Mouse (Mus musculus): ENCODE data around the gene Fat1. TPM values are rescaled to one million over a fixed set of nuclear protein-coding genes. Genes with fewer than 3 reads are reported as not detected.

Fat1 gene
- total RNA-seq, 2 experiments from 2014 or later, result 28.8 to 40.0 TPM

DNA sequence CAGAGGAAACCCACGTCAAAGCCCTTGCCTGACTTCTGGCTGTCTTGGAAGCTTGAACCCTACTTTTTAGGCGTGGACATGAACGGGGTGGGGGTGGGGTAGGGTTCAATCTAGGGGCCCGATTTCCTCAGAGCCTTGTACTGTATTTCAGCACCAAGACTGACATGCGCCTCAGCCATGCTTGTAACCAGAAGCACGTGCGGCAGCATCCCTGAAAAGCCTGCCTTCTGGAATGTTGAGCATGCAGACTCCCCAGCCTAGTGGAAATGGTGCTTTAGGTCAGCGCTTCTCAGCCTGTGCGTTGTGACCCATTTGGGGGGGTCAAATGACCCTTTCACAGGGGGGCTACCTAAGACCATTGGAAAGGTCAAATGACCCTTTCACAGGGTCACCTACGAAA, 25.2 kb downstream of the Fat1 start:
- intact Hi-C loops (cut with DNase I), result no loop called here
- no peak for DNase-seq (ENCODE audit: low spot score in 2 of 2)

DNA sequence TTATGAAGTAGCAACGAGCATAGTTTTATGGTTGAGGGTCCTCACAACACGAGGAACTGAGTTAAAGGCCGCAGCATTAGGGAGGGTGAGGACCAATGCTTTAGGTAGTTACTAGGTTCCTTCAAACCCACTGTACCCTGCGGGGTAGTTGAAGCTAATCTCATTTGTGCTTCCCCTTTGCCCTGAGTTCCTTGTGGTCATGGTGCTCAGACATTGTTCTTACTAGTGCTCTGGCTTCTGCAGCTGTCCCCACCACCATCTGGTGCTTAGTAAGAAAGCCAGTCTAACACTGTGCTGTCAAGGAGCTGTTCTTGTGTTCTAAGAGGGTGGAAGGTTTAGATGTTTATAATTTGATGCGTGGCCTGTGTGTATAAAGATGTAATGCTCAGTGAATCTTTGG, 25.7 kb downstream of the Fat1 start:
- intact Hi-C loops (cut with DNase I), result no loop called here

DNA sequence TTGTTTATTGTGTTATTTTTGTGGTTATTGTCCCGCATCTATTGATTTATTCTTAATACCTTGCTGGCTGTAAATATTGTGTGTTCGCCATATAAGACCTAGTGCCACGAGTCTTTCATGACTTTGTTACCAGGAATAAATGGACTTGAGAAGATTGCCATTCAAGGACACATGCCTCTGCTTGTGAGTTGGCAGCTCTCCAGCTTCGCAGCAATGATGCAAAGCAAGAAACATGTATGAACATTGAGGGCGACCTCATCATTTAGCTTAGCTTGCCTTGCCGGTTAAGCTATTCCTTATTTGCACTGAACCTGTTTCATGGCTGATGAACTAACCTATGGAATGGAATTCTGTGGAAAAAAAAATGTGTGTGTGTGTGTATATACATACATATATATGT, 26.2 kb downstream of the Fat1 start:
- intact Hi-C loops (cut with DNase I), result no loop called here

More for the DNA sequence above, 25.7 kb downstream of the Fat1 start:
- no peak for DNase-seq (ENCODE audit: low spot score in 2 of 2)

DNA sequence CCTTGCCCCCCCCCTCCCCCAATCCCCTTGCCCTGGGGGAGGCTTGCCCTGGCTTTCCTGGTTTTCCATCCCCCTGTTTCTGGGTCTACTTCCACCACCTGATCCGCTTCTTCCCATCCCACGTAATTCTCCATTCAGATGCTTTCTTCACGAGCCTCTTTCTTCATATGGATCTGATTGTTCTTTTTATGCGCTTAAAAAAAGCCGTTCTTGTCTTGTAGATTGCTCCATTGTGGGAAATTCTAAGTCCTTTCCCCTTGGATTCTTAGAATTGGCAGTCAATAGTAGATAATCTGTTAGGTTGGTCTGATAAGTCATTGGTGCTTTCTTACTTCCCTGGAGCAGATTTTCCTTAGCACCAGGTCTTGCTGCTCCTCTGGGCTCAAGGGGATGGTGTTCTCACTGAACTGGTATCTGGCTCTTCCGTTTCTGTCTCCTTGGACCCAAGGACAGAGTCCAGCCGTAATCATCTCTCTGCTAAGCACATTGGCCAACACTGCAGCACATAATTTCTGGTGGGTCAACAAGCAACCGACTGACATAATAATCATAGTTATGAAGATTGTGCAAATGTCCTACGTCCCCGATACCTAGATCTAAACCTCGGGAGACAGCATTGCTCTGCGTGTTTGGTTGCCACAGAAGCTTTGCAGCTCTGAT, 27.5 kb downstream of the Fat1 start:
- no peak for DNase-seq (ENCODE audit: low spot score in 2 of 2)
- intact Hi-C loops (cut with DNase I), result no loop called here

More for the DNA sequence above, 26.2 kb downstream of the Fat1 start:
- DNase-seq (ENCODE audit: low spot score in 2 of 2), result no peak

DNA sequence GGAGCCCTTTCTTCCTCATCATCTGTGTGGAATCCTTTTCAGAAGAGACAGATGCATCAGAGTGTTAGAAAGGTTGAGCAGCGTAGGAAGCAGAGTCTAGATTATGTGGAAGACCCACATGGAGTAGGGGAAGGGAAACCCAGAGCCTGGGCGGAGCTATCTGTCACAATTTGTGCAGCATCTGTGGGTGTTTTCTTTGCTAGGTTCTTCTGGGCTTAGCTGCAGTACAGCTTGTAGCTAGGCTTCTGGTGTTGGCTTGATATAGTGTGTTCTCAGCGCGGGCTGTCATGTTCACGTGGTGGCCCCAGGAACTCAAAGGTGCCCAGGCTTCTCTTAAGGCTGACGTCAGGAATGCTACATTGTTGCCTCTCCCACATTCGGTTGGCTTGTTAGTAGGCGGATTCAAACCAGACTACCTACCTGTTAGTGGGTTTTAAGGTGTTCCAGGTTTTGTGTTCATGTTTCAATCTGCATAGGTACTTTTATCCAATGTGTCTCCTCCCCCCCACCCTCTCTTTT, 32.3 kb downstream of the Fat1 start:
- intact Hi-C loops (cut with DNase I), result no loop called here
- no peak for DNase-seq (ENCODE audit: low spot score in 2 of 2)

DNA sequence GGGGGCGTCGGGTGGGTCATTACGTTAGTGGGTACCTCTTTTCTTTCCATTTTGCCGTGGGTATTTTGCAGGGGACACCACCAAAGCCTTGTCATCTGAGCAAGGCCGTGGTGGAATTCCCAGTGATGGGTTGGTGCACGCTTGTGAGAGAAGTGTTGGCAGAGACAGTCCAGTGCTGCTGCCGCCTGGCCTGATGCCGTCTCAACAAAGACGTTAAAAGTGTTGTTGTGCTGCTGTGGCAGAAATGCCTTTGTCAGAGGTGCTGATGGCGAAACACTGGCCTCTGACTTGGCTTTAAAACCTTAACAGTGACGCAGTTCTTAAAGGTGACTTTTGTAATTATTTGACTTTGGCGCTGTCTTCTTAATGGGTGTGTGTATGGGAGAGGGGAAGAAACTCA, 34.8 kb downstream of the Fat1 start:
- DNase-seq (ENCODE audit: low spot score in 2 of 2), result no peak
- intact Hi-C loops (cut with DNase I), result no loop called here

DNA sequence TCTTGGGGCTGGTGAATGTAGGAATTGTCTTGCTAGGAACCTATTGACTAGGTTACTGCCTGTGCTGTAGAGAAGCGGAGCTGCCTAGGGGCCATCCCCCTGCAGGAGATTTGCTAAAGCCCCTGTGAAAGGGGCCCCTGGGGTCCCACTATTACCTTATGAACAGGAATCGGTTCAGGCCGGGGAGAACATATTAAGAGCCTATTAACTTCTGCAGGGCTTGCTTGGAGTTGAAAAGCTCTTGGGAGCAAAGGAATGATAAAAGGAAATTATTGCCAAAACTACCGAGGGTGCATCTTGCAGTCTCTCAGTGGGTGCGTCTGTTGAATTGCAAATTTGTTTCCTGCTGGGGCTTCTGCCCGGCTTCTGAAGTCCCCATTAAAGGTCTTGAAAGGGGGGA, 36.1 kb downstream of the Fat1 start:
- DNase-seq (ENCODE audit: low spot score in 2 of 2), result no peak
- intact Hi-C loops (cut with DNase I), result no loop called here

DNA sequence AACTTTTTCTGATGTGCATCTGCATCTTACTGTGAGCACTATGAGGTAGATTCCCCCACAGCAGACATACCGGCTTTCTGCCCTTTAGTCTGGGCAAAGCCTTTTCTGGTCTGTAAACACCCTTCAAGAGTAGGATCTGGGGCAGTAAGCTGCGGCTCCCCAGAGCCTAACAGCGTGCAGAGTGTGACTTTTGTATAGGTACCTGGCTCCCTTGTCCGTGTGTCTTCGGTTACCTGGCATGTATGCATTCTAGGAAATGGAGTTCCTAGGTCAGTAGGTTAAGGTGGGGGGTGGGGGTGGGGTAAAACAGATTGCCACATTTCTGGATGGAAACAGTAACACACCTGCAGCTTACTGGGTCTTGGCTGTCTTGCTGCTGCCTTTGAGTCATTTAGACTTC, 36.7 kb downstream of the Fat1 start:
- DNase-seq (ENCODE audit: low spot score in 2 of 2), result no peak
- intact Hi-C loops (cut with DNase I), result no loop called here

DNA sequence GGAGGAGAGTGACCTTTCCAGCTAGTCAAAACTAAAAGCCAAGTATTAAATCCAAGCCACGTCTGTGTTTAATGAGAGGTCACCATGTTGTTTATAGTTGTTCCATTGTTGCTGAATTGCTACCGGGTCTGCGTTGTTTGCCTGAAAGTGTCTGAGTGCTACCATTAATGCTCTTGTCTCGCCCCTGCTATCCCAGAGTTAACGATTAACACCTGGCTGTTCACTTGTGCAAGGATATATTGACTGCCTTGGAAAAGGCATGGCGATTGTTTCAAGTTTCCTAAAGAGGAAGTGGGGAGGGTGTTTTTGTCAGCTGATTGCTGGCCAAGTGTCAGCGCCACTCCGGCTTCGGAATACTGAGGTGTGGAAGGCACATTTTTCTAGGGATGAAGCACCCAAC, 39.9 kb downstream of the Fat1 start:
- no peak for DNase-seq (ENCODE audit: low spot score in 2 of 2)
- intact Hi-C loops (cut with DNase I), result no loop called here

DNA sequence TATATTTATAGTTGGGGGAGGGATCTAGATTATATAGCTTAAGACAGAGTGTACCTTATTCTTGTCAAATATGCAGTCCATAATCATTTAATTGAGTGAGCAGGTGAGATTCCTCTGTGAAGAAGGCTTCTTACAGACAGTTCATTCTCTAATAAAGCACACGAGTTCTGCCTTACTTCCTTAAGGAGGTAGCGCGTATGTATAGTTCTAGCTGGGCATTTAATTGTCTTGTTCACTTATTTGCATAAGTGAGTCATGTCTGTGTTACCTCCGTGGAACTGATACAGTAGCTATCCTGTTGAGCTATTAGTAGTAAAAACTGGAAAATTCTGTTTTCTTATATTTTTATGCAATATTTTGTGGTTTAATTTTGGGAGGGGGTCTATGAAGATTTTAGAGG, 40.4 kb downstream of the Fat1 start:
- intact Hi-C loops (cut with DNase I), result no loop called here
- DNase-seq (ENCODE audit: low spot score in 2 of 2), result no peak

DNA sequence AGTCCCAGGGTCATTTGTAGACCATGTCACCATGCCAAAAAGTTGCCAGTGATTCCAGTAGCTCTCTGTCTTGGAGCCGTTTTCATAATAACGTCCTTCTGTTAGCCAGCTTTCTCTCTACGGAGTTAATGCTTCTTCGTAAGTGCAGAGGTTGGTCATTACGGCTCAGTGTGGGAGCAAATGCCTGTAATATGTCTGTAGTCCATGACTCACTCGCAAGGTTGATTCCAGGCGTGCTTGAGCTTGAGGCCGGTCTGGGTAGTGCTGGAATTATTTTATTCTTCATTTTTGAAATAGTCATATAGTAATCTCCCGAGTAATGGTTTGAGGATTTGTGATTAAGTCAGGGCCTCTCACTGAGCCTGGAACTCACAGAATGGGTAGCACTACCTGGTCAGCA, 43.4 kb downstream of the Fat1 start:
- intact Hi-C loops (cut with DNase I), result no loop called here

DNA sequence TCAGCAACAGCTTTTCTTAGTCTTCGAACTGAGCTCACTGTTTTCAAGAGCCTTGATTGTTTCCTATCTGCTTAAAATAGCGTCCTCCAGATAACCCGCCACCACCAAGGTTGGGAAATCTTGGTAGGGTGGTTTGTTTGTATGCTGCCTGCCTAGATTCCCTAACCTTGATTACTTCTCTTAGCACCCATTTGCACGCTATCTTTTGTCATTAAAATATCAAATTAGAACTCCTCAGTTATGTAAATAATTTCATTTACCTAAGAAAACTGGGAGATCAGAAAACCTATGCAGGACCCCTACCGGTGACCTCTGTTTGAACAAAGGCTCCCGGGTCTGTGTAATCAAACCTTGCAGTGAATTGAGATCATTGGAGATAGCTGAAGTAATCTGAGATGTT, 44.0 kb downstream of the Fat1 start:
- intact Hi-C loops (cut with DNase I), result no loop called here
- DNase-seq (ENCODE audit: low spot score in 2 of 2), result no peak

More for the DNA sequence above, 43.4 kb downstream of the Fat1 start:
- no peak for DNase-seq (ENCODE audit: low spot score in 2 of 2)

DNA sequence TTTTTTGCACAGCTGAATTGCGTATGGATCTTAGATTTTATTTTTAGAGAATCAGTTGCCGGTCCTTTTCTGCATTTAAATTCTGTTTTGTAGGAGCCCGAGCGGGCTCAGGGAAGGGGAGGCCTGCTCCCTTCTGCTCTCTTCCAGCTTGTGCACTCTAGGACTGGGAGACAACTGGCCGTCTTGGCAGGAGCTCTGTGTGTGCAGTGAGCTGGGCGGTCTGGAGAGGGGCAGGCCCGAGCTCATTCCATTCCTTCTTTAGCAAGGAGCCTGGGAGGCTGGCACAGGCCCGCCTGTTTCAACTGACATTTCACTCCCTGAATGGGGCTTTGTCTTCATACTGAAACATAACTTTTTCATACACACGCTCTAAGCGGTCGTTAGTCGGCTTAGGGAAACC, 44.8 kb downstream of the Fat1 start:
- intact Hi-C loops (cut with DNase I), result loop anchor here (5.0 kb wide), 1 partner anchor 43 kb away; the partner anchor contains the start of gene Fat1
- peak; percentile 23 to 24 for DNase-seq (ENCODE audit: low spot score in 2 of 2)

DNA sequence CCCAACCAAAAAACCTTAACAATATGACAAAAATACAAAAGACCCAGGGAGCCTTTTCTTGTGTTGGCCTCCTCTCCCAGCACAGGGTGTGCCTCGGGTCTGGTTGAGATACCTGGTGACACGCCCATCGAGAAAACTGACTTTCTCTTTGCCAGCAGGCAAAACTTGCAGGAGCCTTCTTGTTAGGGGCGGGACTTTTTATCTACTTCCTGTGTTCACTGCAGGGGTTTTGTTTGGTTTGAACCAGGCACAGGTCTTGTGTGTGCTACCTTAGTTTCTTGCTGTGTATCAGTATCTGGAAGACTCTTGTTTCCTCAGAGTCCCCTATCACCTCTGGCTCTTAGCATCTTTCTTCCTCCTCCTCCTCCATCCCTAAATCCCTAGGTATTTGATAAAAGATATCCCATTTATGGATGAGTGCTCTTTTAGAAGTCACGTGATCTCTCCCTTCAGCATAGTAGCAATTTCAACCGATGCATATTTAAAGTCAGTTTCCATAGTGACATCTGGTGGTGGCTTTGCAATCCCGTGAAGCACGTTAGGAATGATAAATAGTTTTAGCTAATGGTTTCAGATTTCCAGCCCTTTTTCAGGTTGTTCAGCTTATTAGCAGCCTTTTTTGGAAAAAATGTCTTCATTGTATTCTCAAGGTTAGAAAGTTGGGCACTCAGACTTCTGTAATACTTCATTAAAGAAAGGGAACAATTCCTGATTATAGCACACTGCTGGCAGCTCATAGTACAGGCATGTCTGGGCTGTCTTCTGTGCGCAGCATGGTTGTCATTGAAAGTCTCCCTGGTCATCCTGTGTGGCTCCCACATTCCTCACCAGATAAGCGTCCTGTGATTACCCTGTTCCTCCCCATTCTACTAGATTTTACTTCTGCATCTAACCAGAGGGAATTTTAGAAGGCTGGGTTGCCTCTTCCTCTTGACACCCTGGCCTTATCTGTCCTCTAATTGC, 50.4 kb downstream of the Fat1 start:
- intact Hi-C loops (cut with DNase I), result no loop called here

DNA sequence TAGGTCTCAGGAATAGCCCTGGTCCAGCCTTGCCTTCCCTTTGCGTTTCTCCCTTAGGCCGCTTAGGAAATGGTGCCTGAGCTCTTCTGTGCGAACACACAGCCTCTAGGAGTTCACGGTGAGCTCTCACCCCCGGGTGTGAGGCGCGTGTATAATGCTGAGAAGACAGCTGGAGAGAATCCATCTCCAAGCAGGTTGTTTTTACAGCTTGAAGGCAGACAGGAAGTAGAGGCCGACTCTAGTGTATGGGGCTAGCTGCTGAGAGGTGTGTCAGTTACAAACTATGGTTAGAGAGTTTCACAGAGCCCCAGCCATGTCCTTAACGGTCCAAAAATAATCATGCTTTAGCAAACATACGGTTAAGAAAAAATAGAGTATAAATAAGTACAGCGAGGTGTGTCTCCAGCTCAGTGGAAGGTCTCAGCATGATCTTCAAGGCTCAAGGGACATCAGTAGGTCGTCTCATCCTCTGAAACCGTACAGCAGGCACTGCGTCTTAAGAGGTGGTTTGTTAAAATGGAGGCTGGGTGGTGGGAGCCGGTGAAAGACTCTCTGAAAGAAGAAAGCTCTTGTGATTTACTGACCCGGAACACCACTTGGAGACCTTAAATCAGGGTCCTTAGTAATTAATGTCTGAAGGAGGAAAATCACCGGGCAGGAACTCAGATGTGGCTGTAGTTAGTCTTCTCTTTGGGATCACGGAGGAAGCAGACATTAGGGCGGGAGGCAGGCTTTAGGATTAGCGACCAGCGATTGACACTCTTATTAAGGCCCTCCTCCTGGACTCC, 56.6 kb downstream of the Fat1 start:
- no peak for DNase-seq (ENCODE audit: low spot score in 2 of 2)
- intact Hi-C loops (cut with DNase I), result no loop called here

More for the DNA sequence above, 50.4 kb downstream of the Fat1 start:
- no peak for DNase-seq (ENCODE audit: low spot score in 2 of 2)

DNA sequence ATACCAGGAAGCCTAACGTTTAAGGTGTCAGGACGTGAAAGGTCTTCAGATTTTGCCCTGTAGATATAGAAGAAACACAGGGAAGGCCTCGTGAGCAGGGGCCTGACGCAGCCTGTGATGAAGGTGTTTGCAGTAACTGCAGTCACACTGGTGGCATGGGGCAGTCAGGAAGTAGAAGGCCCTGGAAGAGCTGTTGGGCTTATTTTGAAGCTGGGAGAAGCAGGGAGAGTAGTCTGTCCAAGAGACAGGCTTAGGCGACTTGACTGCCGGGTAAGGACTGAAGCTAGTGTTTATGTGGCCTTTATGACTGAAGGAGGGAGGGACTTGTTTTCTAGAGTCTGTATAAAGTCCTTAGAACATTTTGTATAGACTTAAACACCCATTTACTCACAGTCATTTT, 57.4 kb downstream of the Fat1 start:
- no peak for DNase-seq (ENCODE audit: low spot score in 2 of 2)
- intact Hi-C loops (cut with DNase I), result no loop called here

DNA sequence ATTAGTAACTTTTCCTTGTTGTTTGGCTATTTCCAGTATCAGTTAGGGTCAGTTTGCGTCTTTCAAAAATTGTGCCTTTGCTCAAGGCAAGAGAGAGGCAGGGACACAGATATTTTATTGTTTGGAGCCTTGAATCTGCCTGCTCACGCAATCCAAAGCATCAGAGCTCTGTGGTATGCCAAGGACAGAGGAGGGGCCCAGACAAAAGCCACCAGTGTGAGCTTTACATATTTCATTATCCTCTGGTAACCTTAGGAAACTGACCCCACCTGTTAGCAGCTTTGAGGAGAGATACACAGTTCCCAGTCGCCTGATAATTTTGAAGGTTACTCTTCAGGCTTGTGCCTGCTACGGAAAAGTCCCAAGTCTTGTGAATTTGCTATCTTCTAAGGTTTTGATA, 58.1 kb downstream of the Fat1 start:
- intact Hi-C loops (cut with DNase I), result no loop called here
- DNase-seq (ENCODE audit: low spot score in 2 of 2), result no peak

DNA sequence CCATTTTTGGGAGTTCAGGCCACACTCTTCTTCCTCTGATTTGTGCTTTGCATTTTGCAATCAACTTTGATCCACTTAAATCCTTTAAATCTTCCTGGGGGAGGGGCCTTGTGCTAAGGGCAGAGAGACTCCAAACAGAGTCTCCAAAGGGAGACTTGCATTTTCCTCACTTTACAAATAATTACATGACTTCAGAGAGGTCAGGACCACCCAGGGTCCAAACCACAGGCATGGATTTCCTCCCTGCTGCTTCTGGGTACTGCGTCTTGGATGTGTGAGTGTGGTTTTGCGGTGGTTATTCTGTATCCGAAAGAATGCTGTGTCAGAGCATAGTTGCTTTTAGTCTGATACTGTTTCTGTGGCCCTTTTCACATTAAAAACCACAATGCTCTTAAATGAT, 61.2 kb downstream of the Fat1 start:
- no peak for DNase-seq (ENCODE audit: low spot score in 2 of 2)
- intact Hi-C loops (cut with DNase I), result loop anchor here (5.0 kb wide), 1 partner anchor 59 kb away; the partner anchor contains the start of gene Fat1

DNA sequence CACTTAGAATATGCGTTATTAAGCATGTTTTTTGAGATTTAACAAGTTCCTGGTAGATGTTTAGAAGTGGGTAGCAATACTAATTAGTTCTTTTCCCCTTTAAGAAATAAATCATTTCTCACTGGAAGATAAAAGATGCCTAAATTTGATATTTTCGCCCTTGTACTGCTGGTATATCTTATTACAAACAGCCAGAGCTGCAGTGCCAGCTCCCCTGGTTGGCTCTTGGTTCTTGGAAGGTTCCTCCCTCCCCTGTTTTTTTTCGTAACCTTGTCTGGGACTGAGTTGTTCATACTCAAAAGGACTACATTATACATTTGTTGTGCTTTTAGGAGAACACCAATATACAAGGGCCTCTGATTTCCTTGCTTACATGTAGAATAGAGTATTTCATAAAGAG, 62.1 kb downstream of the Fat1 start:
- DNase-seq (ENCODE audit: low spot score in 2 of 2), result no peak
- intact Hi-C loops (cut with DNase I), result loop anchor here (5.0 kb wide), 1 partner anchor 60 kb away; the partner anchor contains the start of gene Fat1

DNA sequence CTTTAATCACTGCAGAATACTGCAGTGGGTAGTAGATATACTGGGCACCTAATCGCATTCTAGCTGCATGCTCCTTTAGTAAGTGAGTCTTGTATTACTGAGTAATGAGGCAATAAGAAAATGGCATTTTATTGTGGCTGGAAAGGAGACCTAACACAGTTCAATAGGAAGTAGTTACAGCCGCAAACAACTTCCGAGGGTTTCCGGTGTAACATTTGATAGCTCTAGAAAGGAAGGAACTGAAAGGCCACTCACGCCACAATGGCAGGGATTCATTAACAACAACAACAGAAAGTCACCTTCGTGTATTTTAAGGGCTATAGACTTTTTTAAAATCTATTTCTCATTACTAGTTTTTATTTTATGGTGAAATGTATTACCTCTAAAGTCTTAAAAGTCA, 62.6 kb downstream of the Fat1 start:
- DNase-seq (ENCODE audit: low spot score in 2 of 2), result no peak
- intact Hi-C loops (cut with DNase I), result loop anchor here (5.0 kb wide), 1 partner anchor 61 kb away; the partner anchor contains the start of gene Fat1
